Mouse (Mus musculus) macrophage (primary cell): ENCODE results near the gene Zfp52. TPM values are rescaled to one million over a fixed set of nuclear protein-coding genes. Genes with fewer than 3 reads are reported as not detected.

Experiments used
- H3K27ac ChIP-seq: fragments of 350-480 bp; formaldehyde crosslinking; 2 replicates; pipeline ENCODE4 v1.9.0; 2021
- H3K36me3 ChIP-seq: fragments of 350-480 bp; formaldehyde crosslinking; 2 replicates; pipeline ENCODE4 v1.9.0; 2021; ENCODE audit errors: inconsistent target
- H3K4me3 ChIP-seq: fragments of 350-480 bp; formaldehyde crosslinking; 2 replicates; pipeline ENCODE4 v1.9.0; 2021; ENCODE audit errors: inconsistent target
- H3K79me2 ChIP-seq: fragments of 350-480 bp; formaldehyde crosslinking; 2 replicates; pipeline ENCODE4 v1.9.0; 2021; ENCODE audit errors: inconsistent target
- WGBS: methylation state at CpG from one replicate; pipeline ENCODE4 v1.1.7; 2026; ENCODE audit warnings: inconsistent platforms; ENCODE audit not compliant: missing documents; 5-methylcytosine and 5-hydroxymethylcytosine counted together
- polyA plus RNA-seq: library from polyadenylated mRNA; stranded (reverse); fragments of 250-400 nt; gene quantifications from 3 replicates; pipeline ENCODE4 v1.2.4, GENCODE M21; 2018; ENCODE audit warnings: inconsistent platforms
- total RNA-seq, 78 experiments: library from RNA; depleted of rRNA; stranded (reverse); fragments of 250-400 nt; gene quantifications; 1 replicate in 9 of 78; 2 replicates in 24 of 78; 3 replicates in 43 of 78; 4 replicates in 2 of 78; pipeline ENCODE4 v1.2.4; 2018; ENCODE audit warnings: inconsistent platforms in 56 of 78

The Zfp52 gene
- 10 to 100 TPM; 10.2 to 42.3 (median 20.7) TPM for total RNA-seq (2018; cell fraction: chromatin; rRNA removed)
- 10 to 100 TPM in 15 of 26 experiments, 1 to 10 TPM in 11; 6.6 to 14.7 (median 10.3) TPM for total RNA-seq (2018; cell fraction: cytosol; rRNA removed)
- 10 to 100 TPM in 25 of 26 experiments, 1 to 10 TPM in 1; 9.6 to 30.4 (median 18.9) TPM for total RNA-seq (2018; cell fraction: nucleus; rRNA removed)
- polyA plus RNA-seq = 11.0 to 21.1 TPM (median 13.0 TPM) in 3 replicates

DNA sequence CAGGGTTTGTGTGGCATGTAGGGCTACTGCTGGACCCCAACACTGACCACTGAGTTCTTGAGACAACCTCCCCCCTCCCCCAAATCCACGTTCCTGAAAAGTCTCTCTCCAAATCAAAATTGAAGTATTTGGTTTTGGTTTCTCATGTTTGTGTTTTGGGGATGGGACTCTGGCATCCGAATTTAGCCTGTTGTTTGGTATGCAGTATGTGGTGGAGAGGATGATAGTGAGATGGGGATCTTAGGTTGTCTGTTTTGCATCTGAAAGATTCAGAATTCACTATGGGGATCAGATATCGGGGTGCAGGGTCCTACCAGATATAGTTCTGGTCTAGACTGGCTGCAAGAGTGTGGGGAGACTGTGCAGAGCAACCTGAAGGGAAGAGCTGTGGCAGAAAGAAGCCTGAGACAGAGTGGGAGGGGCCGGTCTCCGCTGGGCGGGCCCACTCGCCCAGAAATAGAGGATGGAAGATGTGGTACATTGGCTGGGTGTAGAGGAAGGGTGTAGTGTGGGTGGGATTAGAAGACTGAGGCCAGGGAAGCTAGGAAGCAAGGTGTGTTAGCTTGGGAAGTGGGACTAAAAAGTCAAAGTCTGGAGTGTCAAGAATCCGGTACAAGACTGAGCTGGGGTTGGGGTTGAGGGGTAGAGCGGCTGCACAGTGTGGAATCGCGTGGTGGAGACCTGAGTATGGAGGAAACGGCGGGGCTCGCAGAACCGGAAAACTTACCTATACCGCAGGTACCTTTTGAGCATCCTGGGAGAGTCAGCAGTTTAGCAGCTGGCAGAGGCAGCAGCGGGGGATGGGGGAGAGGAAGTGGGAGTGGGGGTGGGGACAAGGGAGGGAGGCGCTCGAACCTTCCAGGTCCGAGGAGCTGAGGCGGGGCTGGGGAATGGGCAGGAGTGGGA, at the start of gene Zfp52:
TSS of gene Zfp52 (plus strand) at position 444 of the 906 bp plus-strand sequence.
- peak within 1 kb of the TSS; percentile 80 for H3K27ac ChIP-seq
- H3K79me2 ChIP-seq = peaks cover 43% of the 10 kb centered on the region
- peak within 1 kb of the TSS; percentile 85 for H3K4me3 ChIP-seq
- WGBS = 1% methylated on average over 21 of the region's 21 CpGs
- no peaks in the 10 kb centered on the region for H3K36me3 ChIP-seq

DNA sequence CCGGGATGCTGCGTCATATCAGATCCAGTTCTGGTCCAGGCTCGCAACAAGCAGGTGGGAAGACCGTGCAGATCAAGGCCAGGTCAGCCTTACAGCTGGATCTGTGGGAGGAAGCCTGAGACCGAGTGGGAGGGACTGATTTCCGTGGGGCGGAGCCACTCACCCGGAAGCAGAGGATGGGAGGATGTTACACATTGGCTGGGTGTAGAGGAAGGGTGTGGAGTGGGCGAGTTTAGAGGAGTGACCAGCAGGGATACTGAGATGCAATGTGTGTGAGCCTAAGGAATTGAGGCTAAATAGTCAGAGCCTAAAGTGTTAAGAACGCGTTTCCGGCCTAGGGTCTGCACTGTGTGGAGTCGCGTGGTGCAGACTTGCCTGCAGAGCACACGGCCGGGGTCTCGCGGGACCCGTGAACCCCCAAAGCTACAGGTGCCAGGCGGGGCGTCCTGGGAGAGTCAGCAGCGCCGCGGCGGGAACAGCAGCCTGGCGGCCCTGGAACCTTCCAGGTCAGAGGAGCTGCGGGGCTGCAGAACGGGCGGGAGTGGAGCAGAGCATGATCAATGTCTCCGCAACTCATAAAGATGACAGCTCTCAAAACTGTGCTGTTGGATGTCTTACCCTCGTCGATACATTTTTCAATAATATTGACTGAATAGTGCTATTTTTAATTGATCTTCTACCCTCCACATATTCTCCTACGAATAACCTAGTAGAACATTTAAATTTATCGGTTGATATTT, 46.4 kb upstream of the Zfp52 start, which contains the start of gene Zfp53:
TSS of gene Zfp53 (plus strand) at position 239 of the 740 bp plus-strand sequence.
- Histone ChIP-seq H3K27ac (peak within 1 kb of the TSS; percentile 50), H3K36me3 (peaks cover 13% of the 10 kb centered on the region; the same call in 1 of the 2 replicates), H3K79me2 (peaks cover 47% of the 10 kb centered on the region), H3K4me3 (peak within 1 kb of the TSS; percentile 75)
- 0% methylated on average over 34 of the region's 34 CpGs for WGBS

DNA sequence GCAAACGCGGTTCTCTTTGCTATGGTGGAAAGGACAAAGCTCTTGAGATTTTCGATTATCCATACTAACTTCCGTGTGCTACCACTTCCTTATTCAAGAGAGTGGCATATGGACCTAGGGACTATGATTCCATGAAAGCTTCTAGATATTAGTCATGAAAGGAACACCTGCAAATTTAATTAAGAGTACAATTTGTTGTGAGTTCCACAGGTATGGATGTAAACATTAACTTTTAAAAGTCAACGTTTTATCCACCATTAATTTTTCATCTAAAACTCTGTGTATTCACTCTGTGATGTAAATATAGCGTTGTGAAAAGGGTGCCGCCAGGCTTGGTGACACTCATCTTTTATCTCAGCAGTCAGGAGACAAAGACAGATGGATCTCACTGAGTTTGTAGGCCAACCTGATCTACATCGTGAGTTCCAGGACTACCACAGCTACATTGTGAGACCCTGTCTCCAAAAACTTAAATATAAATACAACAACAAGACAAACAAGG, 45.8 kb upstream of the Zfp52 start:
- 10% methylated on average over 8 of the region's 8 CpGs for WGBS
- Histone ChIP-seq H3K27ac (peak overlapping the region; percentile 50), H3K36me3 (peaks cover 13% of the 10 kb centered on the region; the same call in 1 of the 2 replicates), H3K4me3 (peak overlapping the region; percentile 75), H3K79me2 (peaks cover 53% of the 10 kb centered on the region)

DNA sequence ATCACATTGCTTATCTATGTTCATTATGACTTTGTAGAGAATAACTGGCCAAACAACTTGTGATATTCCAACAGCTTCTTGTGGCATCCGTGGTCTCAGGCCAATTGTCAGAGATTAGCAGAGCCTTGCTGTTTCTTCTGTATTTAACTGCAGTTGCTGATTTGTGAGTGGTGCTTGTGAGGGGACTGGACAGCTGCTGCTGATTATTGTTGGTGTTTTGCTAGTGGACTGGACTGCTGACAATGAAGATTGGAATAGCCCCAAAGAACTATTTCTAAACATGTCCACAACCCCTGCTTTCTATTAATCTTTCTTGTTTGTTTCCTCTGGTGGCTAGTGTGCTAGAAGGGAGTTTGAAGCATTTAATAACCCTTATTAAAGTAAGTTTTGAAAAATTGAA, 34.0 kb upstream of the Zfp52 start:
- WGBS = 89% methylated on average over 1 of the region's 1 CpGs
- H3K36me3 ChIP-seq = peaks cover 17% of the 10 kb centered on the region; the same call in 1 of the 2 replicates
- no peak overlapping the region for H3K27ac ChIP-seq
- H3K4me3 ChIP-seq = no peak overlapping the region
- peaks cover 36% of the 10 kb centered on the region; the same call in 1 of the 2 replicates for H3K79me2 ChIP-seq

DNA sequence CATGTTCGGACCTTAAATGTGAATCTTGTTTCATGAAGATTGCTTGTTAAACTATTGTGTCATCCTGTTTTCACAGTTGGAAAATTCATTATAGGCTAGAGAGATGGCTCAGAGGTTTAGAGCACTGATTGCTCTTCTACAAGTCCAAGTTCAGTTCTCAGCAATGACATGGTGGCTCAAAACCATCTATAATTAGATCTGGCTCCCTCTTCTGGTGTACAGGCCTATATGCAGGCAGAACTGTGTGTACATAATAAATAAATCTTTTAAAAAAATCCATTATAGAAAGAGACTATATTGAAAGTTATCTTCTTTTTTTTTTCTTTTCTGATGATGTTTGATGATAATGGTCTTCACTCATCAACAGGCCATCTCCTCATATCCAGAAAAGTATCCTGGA, 30.8 kb upstream of the Zfp52 start:
- peaks cover 6% of the 10 kb centered on the region; the same call in 1 of the 2 replicates for H3K79me2 ChIP-seq
- H3K4me3 ChIP-seq = no peak overlapping the region
- peaks cover 35% of the 10 kb centered on the region for H3K36me3 ChIP-seq
- no peak overlapping the region for H3K27ac ChIP-seq
- 92% methylated on average over 1 of the region's 1 CpGs for WGBS

DNA sequence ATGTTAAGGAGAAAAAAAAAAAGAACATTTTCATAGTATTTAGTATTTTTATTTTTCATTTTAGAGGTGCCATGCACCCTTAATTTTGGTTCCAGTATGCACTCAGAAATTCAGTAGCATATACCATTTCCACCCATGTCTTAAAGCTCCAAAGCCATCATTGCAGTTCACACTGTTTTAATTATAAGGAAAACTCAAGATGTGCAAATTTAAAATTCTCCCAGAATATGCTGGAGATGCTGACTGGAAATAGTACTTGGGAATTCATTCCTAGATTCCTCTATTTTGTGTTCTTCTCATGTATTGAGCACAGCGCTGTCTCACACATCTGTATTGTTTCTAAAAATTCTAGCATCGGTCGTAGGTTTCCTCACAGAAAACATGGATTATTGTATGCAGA, 29.1 kb upstream of the Zfp52 start:
- Histone ChIP-seq H3K27ac (no peak overlapping the region), H3K79me2 (peaks cover 5% of the 10 kb centered on the region; the same call in 1 of the 2 replicates), H3K36me3 (peaks cover 46% of the 10 kb centered on the region), H3K4me3 (no peak overlapping the region)
- WGBS = 97% methylated on average over 3 of the region's 3 CpGs

DNA sequence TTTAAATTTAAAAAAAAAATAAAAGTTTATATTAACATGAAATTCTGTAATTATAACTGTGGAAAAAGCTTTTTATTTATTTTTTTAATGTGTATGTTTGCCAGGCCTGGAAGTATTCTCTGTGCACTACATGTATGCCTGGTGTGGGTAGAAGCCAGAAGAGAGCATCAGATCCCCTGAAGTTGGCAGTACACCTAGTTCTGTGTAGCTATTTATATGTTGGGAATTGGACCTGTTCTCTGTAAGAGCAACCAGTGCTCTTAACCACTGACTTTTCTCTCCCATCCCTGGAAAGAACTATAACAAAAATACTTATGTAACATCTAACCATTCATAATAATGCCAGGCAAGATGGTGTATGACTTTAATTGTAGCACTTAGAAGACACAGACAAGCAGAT, 25.6 kb upstream of the Zfp52 start:
- Histone ChIP-seq H3K4me3 (no peak overlapping the region), H3K36me3 (peaks cover 39% of the 10 kb centered on the region)

DNA sequence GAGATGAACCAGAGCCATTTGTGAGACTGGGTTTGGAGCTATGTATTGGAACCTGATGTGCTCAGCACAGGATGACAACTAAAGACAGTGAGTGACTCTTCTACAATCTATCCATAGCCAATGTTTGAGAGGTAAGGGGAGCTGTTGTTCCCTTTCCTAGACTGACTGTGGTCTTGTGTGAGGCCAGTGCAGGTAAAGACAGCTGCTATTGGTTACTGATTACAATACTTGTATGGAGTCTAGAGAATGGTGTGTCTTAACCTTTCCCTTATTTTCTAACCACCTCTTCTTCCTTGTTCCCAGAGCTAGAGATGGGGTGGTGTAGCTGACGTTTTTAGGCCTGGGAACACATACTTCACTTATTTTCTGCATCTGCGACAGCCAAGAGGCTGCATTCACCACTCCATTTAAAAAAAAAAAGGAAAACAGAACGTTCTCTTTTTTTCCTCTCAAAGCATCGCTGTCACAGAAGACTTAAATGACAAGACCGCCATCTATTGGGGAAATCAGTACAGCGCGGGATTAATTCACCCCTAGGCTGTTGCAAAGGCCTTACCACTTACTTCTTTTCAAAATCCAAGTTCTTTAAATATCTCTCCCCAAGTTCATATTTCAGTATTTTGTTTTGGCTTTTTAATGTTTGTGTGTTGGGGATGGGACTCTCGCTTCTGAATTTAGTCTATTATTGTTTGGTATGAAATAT, 19.8 kb upstream of the Zfp52 start:
- Histone ChIP-seq H3K79me2 (no peaks in the 10 kb centered on the region), H3K27ac (peak overlapping the region; percentile 79), H3K36me3 (peaks cover 9% of the 10 kb centered on the region; the same call in 1 of the 2 replicates), H3K4me3 (no peak overlapping the region; the same call in 1 of the 2 replicates)
- WGBS = 2% methylated on average over 8 of the region's 8 CpGs

More for the DNA sequence above, 25.6 kb upstream of the Zfp52 start:
- Histone ChIP-seq H3K27ac (no peak overlapping the region), H3K79me2 (peaks cover under 1% of the 10 kb centered on the region; the same call in 1 of the 2 replicates)

DNA sequence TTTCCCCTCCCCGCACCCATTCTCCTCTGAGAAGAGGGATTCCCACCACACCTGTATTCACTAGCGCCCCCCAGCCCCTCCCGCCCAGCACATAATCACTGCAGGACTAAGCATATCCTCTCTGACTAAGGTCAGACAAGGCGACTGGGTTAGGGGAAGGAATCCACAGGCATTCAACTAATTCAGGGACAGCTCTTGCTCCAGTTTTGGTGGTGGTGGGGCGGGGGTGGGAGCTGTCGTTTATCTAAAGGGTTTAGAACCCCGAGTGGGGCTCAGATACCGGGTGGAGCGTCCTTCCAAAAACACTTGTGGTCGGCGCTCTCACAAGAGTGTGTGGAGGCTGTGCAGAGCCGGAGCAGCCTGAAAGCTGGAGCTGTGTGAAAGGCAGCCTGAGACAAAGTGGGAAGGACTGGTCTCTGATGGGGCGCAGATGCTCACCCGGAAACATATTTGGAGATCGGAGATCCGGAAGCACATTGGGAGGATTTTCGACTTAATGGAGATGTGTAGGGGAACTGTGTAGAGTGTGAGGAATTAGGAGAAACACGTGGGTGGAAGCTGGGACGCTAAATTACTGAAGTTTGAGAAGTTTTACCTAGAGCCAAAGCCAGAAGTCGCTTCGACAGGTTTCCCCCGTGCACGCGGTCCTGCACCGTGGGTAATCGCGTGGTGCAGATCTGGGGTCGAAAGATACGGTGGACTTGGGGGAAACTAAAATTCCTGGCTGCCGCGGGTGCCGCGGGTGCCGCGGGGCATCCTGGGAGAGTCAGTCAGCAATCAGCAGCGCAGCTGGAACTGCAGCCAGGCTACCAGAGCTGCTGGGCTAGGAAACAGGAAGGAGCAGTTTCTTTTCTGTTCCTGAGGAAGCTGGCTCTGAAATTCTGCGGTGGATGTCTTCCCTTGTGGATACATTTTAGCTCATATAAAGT, 18.9 kb upstream of the Zfp52 start:
- H3K36me3 ChIP-seq = peaks cover under 1% of the 10 kb centered on the region; the same call in 1 of the 2 replicates
- peak overlapping the region; percentile 79 for H3K27ac ChIP-seq
- WGBS = 1% methylated on average over 37 of the region's 37 CpGs
- no peaks in the 10 kb centered on the region for H3K79me2 ChIP-seq
- H3K4me3 ChIP-seq = peak overlapping the region; percentile 60

DNA sequence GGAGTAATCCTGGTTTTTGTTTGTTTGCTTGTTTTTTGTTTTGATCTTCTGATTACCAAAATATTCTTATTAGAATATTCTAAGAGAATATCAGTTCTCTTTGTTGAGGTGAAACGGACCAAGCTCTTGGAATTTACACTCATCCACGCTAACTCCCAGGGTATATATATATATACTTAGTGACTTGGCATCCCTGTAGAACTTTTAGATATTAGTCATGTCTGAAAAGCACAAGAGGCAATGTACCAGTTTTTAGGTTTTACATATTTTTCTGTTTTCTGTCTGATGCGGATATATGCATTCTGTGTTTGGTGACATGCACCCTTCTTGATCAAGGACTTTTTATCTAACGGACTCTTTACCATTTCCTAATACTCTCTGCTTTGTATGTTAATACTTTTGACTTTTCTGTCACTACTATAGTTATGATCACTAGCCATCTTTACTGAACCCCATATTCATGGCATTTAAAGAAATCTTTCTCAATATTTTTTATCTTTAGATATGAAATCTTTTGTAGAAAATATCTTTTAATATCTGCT, 18.1 kb upstream of the Zfp52 start:
- Histone ChIP-seq H3K79me2 (no peaks in the 10 kb centered on the region), H3K36me3 (no peaks in the 10 kb centered on the region), H3K27ac (peak overlapping the region; percentile 79), H3K4me3 (peak overlapping the region; percentile 60)
- WGBS = 29% methylated on average over 4 of the region's 4 CpGs

DNA sequence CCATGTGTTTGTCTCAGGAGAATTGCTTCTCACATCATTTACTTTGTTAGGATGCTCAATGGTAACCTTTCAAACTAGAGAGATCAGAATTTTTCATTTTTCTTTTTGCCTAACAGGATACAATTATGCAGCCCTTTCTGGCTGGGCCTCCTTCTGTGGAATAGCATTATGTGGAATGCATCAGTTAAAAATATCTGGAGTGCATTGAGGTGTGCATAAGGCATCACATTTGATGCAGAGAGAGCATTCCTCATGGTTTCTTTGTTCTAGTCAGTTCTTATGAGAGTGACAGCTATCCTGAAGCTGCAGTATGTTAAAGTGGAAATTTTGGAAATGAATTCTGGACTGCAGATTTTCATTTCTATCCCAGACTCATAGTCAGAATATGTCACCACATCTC, 9.1 kb upstream of the Zfp52 start:
- H3K4me3 ChIP-seq = no peak overlapping the region
- H3K27ac ChIP-seq = no peak overlapping the region
- no peaks in the 10 kb centered on the region for H3K36me3 ChIP-seq
- no peaks in the 10 kb centered on the region for H3K79me2 ChIP-seq

DNA sequence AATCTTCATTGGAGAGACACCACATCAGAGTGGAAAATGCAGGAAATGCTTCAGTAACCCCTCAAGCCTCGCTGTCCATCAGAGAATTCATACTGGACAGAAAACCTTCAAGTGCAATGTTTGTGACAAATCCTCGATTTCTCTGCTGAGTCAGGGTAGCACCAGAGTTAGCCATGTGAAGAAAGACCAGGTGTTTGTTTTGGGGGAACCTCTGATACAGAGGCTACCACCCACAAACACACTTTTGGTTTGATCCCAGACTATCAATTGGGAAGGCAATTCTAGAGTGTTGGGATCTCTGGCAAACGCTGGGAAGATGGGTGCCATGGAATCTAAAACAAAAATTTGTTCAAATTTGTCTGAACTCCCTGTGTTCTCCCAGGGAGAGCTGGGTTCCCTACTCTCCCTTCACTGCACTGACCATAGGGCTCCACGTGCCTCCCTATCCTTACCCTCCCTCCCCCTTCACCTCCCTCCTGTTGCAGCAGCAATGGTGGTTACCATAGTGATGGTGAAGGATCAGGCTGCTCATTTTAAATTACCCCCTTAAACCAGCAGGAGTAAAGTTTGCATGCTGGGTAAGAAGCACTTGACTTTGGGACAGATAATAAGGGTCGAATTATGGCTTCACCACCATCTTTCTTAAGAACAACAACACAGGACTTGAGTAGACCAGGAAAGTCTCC, 4.6 kb upstream of the Zfp52 start:
- H3K27ac ChIP-seq = no peak overlapping the region
- no peaks in the 10 kb centered on the region for H3K36me3 ChIP-seq
- no peak overlapping the region for H3K4me3 ChIP-seq
- WGBS = 86% methylated on average over 5 of the region's 5 CpGs
- H3K79me2 ChIP-seq = no peaks in the 10 kb centered on the region; the same call in 1 of the 2 replicates
